Mouse (Mus musculus) c-Kit-positive CD71-negative TER-119-negative erythroid progenitor cells, embryonic 14.5 days (primary cell): ENCODE data around the gene Gnptab.

Experiments used
- DNase-seq: peaks from one replicate; pipeline ENCODE4 v3.0.0-alpha.2; 2013; ENCODE audit warnings: low read depth

The Gnptab gene

GRCm38 (mm10) chr10:88377666-88378065 lies 1.3 kb upstream of the Gnptab start:
- DNase-seq, result no peak

- no peak for DNase-seq
These were observed 1.1 kb downstream of the Gnptab start for GRCm38 (mm10) chr10:88380002-88380401.

GRCm38 (mm10) chr10:88380430-88381060 lies 1.6 kb downstream of the Gnptab start:
- no peak for DNase-seq

- DNase-seq, result no peak
These were observed 2.4 kb downstream of the Gnptab start for GRCm38 (mm10) chr10:88381286-88381685.

- DNase-seq, result no peak
These were observed 3.1 kb downstream of the Gnptab start for GRCm38 (mm10) chr10:88382009-88382408.

- no peak for DNase-seq
These were observed 4.5 kb downstream of the Gnptab start for GRCm38 (mm10) chr10:88383479-88383878.

GRCm38 (mm10) chr10:88384081-88384480 lies 5.1 kb downstream of the Gnptab start:
- DNase-seq, result no peak

GRCm38 (mm10) chr10:88385290-88385689 lies 6.4 kb downstream of the Gnptab start:
- DNase-seq, result no peak

- DNase-seq, result no peak
These were observed 6.8 kb downstream of the Gnptab start for GRCm38 (mm10) chr10:88385758-88386157.

- no peak for DNase-seq
These were observed 7.3 kb downstream of the Gnptab start for GRCm38 (mm10) chr10:88386251-88386650.

- DNase-seq, result no peak
These were observed 10.6 kb downstream of the Gnptab start for GRCm38 (mm10) chr10:88389576-88389975.

- no peak for DNase-seq
These were observed 11.3 kb downstream of the Gnptab start for GRCm38 (mm10) chr10:88390096-88390790.

GRCm38 (mm10) chr10:88391495-88391894 lies 12.6 kb downstream of the Gnptab start:
- DNase-seq, result no peak

- DNase-seq, result no peak
These were observed 13.4 kb downstream of the Gnptab start for GRCm38 (mm10) chr10:88392181-88392847.

GRCm38 (mm10) chr10:88398668-88399243 lies 19.8 kb downstream of the Gnptab start:
- DNase-seq, result no peak

- no peak for DNase-seq
These were observed 20.3 kb downstream of the Gnptab start for GRCm38 (mm10) chr10:88399271-88399670.

- no peak for DNase-seq
These were observed 24.1 kb downstream of the Gnptab start for GRCm38 (mm10) chr10:88403021-88403420.

GRCm38 (mm10) chr10:88404220-88404619 lies 25.3 kb downstream of the Gnptab start:
- DNase-seq, result no peak

GRCm38 (mm10) chr10:88405812-88406211 lies 26.9 kb downstream of the Gnptab start:
- DNase-seq, result no peak

GRCm38 (mm10) chr10:88407875-88408631 lies 29.1 kb downstream of the Gnptab start:
- DNase-seq, result no peak

- DNase-seq, result no peak
These were observed 30.8 kb downstream of the Gnptab start for GRCm38 (mm10) chr10:88409751-88410150.
